Mouse (Mus musculus) ovary, postnatal 10 days (tissue): Measurements from ENCODE around the gene Ppfia1.

Experiments used
- DNase-seq: peaks from one replicate; pipeline ENCODE4 v3.0.0; 2022; ENCODE audit warnings: low spot score

The Ppfia1 gene

DNA sequence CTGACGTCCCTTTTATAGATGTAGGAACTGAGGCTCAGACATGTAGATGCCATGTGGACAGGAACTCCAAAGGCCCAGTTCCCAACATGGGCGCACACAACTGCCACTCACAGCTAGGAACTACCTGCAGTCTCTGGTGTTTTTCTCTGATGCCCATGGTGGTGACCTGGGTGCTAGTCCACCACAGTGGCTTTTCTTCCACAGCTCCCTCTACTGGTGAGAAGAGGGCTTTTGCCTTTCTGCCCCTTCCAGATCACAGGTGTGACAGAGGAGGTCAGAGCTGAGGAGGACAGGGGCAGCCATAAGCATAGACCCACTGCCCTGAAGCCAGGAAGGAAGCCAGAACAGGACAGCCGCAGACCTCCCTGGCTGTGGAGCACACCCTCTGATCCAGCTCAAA lies 126.1 kb downstream of the Ppfia1 start:
- DNase-seq = no peak
